Mouse (Mus musculus) embryo, embryonic 10.5 days (tissue): ENCODE data around the gene Ets1.

ENCODE experiments used
- DNase-seq: peaks from one replicate; pipeline ENCODE4 v3.0.0-alpha.2; 2015; ENCODE audit warnings: low spot score

Ets1 gene

GRCm38 (mm10) chr9:32616516-32617429 is 19.2 kb upstream of the Ets1 start:
- no peak for DNase-seq

GRCm38 (mm10) chr9:32617430-32617768 is 18.6 kb upstream of the Ets1 start:
- DNase-seq: no peak

- no peak for DNase-seq
Measured at GRCm38 (mm10) chr9:32618544-32619120, 17.4 kb upstream of the Ets1 start.

- no peak for DNase-seq
Measured at GRCm38 (mm10) chr9:32619661-32620060, 16.4 kb upstream of the Ets1 start.

GRCm38 (mm10) chr9:32620446-32620845 is 15.6 kb upstream of the Ets1 start:
- DNase-seq: no peak

- DNase-seq: no peak
Measured at GRCm38 (mm10) chr9:32629385-32629981, 6.5 kb upstream of the Ets1 start.

- DNase-seq: no peak
Measured at GRCm38 (mm10) chr9:32631341-32631740, 4.7 kb upstream of the Ets1 start.

- peak; percentile 22 for DNase-seq
Measured at GRCm38 (mm10) chr9:32632237-32632636, 3.8 kb upstream of the Ets1 start.

GRCm38 (mm10) chr9:32644981-32645380 is 9.0 kb downstream of the Ets1 start:
- no peak for DNase-seq

GRCm38 (mm10) chr9:32645475-32645874 is 9.5 kb downstream of the Ets1 start:
- no peak for DNase-seq

GRCm38 (mm10) chr9:32646539-32647258 is 10.7 kb downstream of the Ets1 start:
- DNase-seq: peak; percentile 48

- DNase-seq: no peak
Measured at GRCm38 (mm10) chr9:32647506-32648250, 11.7 kb downstream of the Ets1 start.

GRCm38 (mm10) chr9:32648286-32648685 is 12.3 kb downstream of the Ets1 start:
- no peak for DNase-seq

GRCm38 (mm10) chr9:32650738-32651137 is 14.7 kb downstream of the Ets1 start:
- DNase-seq: no peak

- no peak for DNase-seq
Measured at GRCm38 (mm10) chr9:32652112-32652511, 16.1 kb downstream of the Ets1 start.

GRCm38 (mm10) chr9:32654305-32654704 is 18.3 kb downstream of the Ets1 start:
- DNase-seq: no peak

- DNase-seq: no peak
Measured at GRCm38 (mm10) chr9:32656351-32656844, 20.4 kb downstream of the Ets1 start.

GRCm38 (mm10) chr9:32657124-32657523 is 21.1 kb downstream of the Ets1 start:
- DNase-seq: no peak

GRCm38 (mm10) chr9:32660406-32660960 is 24.5 kb downstream of the Ets1 start:
- no peak for DNase-seq

GRCm38 (mm10) chr9:32661071-32661470 is 25.1 kb downstream of the Ets1 start:
- no peak for DNase-seq

GRCm38 (mm10) chr9:32661561-32661960 is 25.5 kb downstream of the Ets1 start:
- no peak for DNase-seq
